Mouse (Mus musculus) activated CD4-positive, CD25-positive, alpha-beta regulatory T cell, adult 9 weeks (primary cell): ENCODE measurements around the gene Tsen34. TPM values are rescaled to one million over a fixed set of nuclear protein-coding genes. Genes with fewer than 3 reads are reported as not detected.

Experiments used
- polyA plus RNA-seq: library from polyadenylated mRNA; unstranded; fragments of 100-300 nt; shearing (Covaris generic); gene quantifications from one replicate; pipeline ENCODE4 v1.2.1, GENCODE M21; 2017

The Tsen34 gene
- 13.1 TPM for polyA plus RNA-seq

DNA sequence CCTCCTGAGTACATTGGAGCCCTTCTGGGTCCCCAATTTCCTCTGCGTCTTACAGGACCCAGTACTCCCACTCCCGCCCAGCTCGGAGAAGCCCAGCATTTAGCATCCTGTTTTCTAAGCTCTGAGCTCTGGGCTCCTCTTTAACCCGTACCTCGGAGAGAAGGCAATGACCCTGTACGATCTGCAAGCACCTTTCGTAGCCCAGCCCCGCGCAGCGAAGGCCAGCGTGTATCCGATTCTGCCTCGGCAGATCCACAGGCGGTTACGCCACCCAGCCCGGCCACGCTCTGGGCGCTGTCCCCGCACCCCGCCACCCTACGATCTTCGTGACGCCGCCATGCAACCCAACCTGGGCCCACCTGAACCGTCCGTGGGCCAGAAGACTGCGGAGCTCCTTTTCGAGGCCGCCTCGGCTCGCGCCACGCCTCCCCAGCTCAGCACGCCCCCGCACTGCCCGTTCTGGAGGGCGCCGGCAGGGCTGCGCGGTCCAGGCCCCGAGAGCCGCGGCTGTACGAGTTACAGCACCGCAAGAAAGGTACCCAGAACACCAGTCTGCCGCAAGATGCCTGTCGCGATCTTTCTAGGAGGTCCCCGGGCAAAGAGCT lies at the start of gene Tsen34:
Gene Tsen34 (plus strand): TSS at position 482 of the 605 bp plus-strand sequence.

DNA sequence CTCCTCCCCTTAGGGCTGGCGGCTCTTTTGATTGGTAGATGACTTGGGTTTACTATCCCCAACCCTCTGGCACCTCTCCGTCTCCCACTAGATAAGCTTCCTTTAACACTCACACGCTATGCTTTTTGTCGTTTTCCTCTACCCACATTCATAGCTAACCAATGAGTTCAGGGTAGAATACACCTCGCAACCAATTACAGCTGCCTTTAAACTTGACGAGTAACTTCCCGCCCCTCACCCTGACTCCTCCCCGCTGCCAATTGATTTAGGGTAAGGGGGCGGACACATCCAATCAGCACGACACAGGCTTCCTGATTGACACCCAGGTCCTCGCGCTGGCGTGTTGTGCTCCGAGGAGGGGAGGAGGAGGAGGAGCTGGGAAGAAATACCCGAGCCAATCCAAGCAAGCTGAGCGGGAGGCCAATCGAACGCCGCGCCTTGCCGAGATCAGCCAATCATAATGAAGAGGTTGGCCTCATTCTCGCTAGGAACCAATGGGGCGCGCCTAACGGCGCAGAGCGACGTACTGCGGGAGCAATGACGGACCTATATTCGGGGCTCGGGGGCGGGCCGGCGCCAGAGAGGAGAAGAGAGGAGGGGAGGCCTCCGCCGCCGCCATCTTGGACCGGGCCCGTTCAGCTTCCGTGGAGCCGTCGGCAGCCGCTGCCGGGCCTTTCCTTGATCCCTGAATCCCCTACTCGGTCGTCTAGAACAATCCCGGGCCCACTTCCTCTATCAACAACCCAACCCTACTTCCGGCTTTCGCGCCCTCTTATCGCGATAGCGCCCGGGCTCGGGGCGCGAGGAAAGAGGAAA lies 47.8 kb upstream of the Tsen34 start, which contains the start of gene Cnot3:
Gene Cnot3 (plus strand): TSS at position 597 of the 816 bp plus-strand sequence.

DNA sequence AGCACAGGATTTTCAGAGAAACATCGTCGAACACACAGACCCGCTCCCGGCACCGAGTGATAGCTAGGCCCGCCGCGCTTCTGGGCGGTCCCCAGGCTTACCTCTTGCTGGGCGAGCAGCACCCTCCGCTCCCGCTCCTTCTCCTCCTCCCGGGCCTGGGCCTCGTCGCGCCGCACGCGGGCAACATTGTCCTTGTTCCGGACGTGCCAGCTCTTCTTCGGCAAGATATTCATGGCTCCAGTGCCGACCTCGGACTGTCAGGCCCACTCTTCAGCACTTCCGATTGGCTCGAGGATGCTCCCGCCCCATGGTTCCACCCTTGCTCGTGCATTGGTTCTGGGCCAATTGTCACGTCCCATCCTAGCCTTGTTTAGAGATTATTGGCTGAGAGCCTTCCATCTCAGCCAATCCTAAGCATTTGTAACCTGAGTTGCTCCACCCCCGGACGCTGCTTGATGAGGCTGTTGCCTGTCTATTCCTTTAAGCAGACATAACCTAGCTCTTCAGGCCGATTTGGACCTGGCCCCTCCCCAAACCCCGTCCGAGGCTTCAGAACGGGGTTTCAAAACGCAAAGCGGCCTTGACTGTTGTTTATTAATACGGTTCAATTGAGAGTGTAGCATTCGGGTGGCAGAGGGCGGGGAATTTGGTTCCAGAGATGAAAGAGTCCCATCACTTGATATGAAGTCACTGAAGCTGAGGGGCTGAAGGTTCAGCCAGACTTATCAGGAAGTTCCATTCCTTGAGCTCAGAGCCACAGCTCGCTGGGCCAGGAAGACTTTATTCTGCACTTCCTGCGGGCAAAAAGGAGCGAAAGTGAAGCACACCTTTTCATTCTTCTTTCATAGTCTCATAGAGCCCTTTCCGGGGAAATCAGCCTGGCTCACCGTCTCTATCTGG lies 27.2 kb upstream of the Tsen34 start, which contains the start of gene Leng1:
Gene Leng1 (minus strand): TSS at position 626 of the 900 bp plus-strand sequence.

DNA sequence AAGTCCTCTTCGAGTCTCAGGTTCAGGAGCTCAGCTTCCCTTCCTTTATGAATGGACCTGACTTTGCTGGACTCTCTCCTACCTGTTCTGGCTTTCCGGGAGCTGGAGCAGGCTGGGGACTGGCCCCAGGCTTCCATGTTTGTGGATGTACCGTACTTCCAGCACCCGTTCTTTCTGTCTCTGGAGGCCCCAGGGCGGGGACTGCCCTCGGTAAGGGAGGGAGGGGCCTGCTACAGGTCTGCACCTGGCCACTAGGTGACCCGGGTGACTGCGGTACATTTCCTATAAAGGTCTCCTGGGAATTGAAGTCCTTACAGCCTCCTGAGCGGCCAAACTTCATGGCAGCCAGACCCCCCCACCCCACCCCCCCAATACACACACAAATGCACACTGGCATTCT lies 15.3 kb upstream of the Tsen34 start, which contains the start of gene Tmc4:
Gene Tmc4 (minus strand): TSS at position 212 of the 400 bp plus-strand sequence.

DNA sequence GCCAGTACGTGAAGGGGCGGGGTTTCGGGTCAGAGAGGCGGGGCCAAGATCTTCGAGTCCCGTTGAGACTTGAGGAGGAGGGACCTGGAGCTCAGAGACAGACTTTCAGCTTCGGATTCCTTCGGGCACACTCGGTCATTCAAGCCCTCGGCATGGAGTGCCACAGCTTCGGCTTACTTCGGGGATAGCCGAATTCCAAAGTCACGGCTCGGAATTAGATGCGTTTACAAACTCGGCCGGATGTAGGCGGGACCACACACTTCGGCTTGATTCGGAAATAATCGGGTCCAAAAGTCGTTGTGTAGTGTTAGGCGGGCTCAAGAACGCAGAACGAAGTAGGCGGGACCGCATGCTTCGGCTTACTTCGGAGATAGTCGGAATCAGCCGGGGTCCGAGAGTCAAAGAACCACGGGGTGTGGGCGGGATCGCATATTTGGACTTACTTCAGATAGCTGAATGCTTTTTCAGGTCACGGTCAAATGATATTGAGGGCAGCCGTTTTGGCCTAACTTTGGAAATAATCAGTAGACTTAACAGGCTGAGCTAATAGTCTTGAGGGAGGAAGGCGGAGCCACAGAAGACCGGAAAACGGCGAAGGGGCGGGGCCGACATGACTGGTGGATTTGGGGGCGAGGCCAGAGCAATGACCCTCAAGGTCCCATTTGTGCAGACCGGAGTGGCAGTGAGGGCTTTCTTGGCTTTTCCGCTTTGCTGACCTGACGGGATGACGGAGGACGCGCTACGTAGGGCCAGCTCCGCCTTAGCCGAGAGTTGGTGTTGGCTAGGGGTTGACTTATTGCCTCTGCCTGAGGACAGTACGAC lies 535 bp downstream of the Tsen34 start, which contains the start of gene Mboat7:
Gene Mboat7 (minus strand): TSS at position 537 of the 822 bp plus-strand sequence.

DNA sequence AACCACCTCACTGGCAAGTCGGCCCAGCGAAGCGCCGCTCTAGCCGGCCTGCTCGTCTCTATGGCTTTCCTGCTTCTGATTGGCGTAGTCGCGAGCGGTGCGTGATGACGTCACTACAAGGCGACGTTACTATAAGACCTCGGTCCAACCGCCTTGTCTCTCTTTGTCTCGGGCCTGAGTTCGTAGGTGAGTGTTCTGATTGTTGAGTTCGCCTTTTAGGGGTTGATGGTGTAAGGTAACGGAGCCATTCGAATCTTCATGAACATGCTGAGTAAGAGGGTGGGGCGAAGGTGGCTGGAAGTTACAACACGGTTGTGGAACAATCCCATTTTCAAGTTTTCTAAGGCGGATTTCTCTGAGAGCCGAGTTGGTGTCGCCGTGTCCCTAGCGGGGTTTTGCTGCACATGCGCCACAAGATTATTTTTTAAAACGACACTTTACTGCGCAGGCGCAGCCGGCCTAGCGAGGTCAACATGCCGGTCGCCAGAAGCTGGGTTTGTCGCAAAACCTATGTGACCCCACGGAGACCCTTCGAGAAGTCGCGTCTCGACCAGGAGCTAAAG lies 11.3 kb downstream of the Tsen34 start, which contains the start of gene Rps9:
Gene Rps9 (plus strand): TSS at position 115 of the 563 bp plus-strand sequence.

DNA sequence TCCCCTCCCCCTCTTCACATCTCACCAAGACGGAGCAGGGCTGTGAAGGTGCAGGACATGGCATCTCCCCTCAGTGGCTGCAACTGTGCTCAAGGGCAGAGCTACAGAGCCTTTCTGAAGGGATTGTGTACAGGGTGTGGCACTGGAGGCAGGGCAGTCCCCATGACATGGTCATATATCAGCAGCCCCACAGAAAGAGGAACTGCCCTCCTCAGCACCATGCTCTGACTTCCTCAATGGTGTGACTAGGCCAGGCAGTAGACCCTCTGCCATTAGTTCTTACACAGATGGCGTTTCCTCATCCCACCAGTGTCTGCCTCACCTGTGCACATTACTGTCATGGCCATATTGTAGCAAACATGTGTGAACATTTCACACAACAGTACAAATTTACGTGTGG lies 27.6 kb downstream of the Tsen34 start, which contains the start of gene Pirb:
Gene Pirb (minus strand): TSS at position 124 of the 400 bp plus-strand sequence.

Other genes starting within 250 kb of the Tsen34 start
- not detected for gene Tarm1, start 190.2 kb upstream of the Tsen34 start, polyA plus RNA-seq
- gene Oscar, start 76.7 kb upstream of the Tsen34 start, polyA plus RNA-seq, result not detected
- gene Ndufa3, start 75.5 kb upstream of the Tsen34 start, polyA plus RNA-seq, result 542 TPM
- 48.3 TPM for gene Tfpt, start 62.9 kb upstream of the Tsen34 start, polyA plus RNA-seq
- 93.8 TPM for gene Prpf31, start 62.9 kb upstream of the Tsen34 start, polyA plus RNA-seq
- 115 TPM for gene Cnot3, start 47.6 kb upstream of the Tsen34 start, polyA plus RNA-seq
- gene Leng1, start 27.0 kb upstream of the Tsen34 start, polyA plus RNA-seq, result 25.6 TPM
- gene Tmc4, start 15.3 kb upstream of the Tsen34 start, polyA plus RNA-seq, result 5.4 TPM
- 66.2 TPM for gene Mboat7, start 660 bp downstream of the Tsen34 start, polyA plus RNA-seq
- 2,164 TPM for gene Rps9, start 11.1 kb downstream of the Tsen34 start, polyA plus RNA-seq
- 1.5 TPM for gene Pirb, start 27.5 kb downstream of the Tsen34 start, polyA plus RNA-seq
- gene Gm15448, start 132.8 kb downstream of the Tsen34 start, polyA plus RNA-seq, result not detected
- 0.90 TPM for gene Pira2, start 152.2 kb downstream of the Tsen34 start, polyA plus RNA-seq
- not detected for gene Gm14548, start 205.3 kb downstream of the Tsen34 start, polyA plus RNA-seq
- not detected for gene Lilra6, start 222.6 kb downstream of the Tsen34 start, polyA plus RNA-seq